Mouse (Mus musculus): ENCODE data around the gene Swi5. TPM values are rescaled to one million over a fixed set of nuclear protein-coding genes. Genes with fewer than 3 reads are reported as not detected.

Swi5 gene
- polyA plus RNA-seq, 1 experiment, result 65.3 TPM

DNA sequence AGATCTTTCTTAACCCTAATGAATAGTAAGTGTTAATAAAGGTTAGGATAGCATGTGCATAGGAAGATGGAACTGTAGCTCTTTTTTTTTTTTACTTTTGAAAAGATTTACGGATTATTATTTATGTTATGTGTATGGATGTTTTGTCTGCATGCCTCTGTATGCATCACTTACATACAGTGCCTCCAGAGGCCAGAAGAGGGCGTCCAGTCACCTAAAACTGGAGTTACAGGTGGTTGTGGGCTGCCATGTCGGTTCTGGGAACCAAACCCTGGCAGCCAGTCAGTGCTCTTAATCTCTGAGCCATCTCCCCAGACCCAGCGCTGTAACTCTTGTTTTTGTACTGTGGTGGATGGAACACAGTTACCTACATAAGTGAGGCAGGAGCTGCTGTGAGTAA lies 36.4 kb upstream of the Swi5 start:
- Histone ChIP-seq H3K4me1 (ENCODE audit: control insufficient read depth, insufficient read depth, insufficient read length, low read length) (peaks cover 7% of the 10 kb centered on the region; the same call in 1 of the 2 replicates), H3K36me3 (ENCODE audit: control insufficient read depth, insufficient read depth, low read length) (peaks cover 10% of the 10 kb centered on the region), H3K27me3 (ENCODE audit: control insufficient read depth, insufficient read depth, low read length) (no peaks in the 10 kb centered on the region), H3K4me3 (ENCODE audit: low read depth, low read length) (no peak overlapping the region), H3K27ac (ENCODE audit: insufficient read depth, low read depth, low read length) (no peak overlapping the region)
- WGBS, result 72% methylated on average over 4 of the region's 4 CpGs
- no peak for TF ChIP-seq CTCF (IDR thresholded peaks at IDR 0.05; ENCODE audit: extremely low read depth, insufficient read length, insufficient replicate concordance, low read depth, low read length)

DNA sequence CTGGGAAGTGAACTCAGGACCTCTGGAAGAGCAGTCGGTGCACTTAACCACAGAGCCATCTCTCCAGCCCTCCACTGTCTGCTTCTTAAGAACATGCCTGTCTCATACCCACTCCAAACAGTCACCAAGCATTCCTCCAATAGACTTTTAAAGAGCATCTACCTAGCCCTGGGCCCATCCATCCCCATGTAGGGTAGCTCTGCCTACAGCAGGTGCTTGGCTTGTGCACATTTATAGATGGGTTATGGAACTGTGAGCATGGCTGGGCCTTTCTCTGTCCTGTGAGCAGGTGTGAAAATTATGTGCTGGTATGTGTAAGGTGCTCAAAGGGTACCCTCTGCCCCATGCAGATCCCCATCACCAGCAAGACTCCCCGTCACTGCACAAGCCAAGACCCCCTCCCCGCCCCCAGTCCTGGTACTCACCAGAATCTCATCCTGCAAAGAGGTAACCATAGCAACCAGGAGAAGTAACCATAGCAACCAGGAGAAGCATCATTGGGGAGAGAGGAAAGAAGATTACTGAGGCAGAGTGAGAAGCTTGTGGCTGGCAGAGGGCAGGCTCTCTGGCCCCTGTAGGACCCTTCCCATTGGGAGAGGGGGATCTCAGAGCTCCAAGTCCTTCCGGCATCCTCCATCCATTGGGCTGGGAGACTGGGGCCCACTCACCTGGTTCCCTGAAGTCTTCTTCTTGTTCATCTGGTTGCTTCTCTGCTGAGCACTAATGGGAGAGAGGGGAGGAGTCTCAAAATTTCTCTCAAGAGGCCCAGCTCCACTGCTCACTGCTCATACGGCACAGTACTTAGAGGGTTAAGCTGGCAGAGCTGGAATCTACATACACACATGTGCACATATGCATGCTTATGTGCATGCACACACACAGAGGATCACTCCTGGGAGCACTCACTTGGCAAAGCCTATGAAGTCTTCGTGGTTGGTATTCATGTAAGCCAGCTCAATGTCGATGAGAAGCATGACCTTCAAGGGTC lies 35.2 kb upstream of the Swi5 start:
- Histone ChIP-seq H3K27ac (ENCODE audit: insufficient read depth, low read depth, low read length) (no peak overlapping the region), H3K4me1 (ENCODE audit: control insufficient read depth, insufficient read depth, insufficient read length, low read length) (peaks cover 7% of the 10 kb centered on the region; the same call in 1 of the 2 replicates), H3K36me3 (ENCODE audit: control insufficient read depth, insufficient read depth, low read length) (peaks cover 10% of the 10 kb centered on the region), H3K27me3 (ENCODE audit: control insufficient read depth, insufficient read depth, low read length) (no peaks in the 10 kb centered on the region), H3K4me3 (ENCODE audit: low read depth, low read length) (no peak overlapping the region)
- TF ChIP-seq POLR2A (IDR thresholded peaks at IDR 0.05; ENCODE audit: low read depth, low read length) (no peak), CTCF (IDR thresholded peaks at IDR 0.05; ENCODE audit: extremely low read depth, insufficient read length, insufficient replicate concordance, low read depth, low read length) (no peak)
- WGBS, result 86% methylated on average over 7 of the region's 7 CpGs

DNA sequence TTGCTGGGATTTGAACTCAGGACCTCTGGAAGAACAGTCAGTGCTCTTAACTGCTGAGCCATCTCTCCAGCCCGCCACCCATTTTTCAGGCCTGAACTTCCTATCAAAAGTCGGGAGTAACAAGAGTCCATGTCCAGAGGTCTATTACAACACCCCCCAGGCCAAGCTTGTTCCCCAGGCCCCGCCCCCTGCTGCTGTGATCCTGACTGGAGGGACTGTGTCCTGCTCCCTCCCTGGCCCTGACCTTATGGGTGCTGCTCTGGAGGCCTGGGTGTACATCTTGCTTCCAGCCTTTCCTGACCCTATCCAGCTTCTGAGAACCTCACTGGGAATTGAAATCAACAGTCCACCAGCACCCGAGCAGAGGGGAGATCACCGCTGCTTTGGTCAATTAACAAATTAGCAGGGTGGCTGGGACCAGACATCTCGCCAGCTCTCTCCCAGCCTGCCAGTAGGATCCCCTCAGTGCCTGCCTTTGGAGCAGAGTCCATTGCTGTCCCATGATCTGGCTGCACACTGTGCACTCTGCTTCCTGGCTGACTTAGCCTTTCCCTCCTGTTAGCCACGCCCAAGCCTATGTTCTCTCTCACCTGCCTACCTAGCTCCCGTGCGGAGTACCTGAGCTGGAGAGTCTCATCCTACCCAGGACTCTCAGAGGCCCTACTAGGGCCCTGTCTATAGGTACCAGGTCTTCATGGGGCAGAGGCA lies 33.9 kb upstream of the Swi5 start:
- Histone ChIP-seq H3K4me3 (ENCODE audit: low read depth, low read length) (no peak overlapping the region), H3K27ac (ENCODE audit: insufficient read depth, low read depth, low read length) (no peak overlapping the region; the same call in 1 of the 2 replicates), H3K36me3 (ENCODE audit: control insufficient read depth, insufficient read depth, low read length) (peaks cover 11% of the 10 kb centered on the region), H3K4me1 (ENCODE audit: control insufficient read depth, insufficient read depth, insufficient read length, low read length) (peaks cover 7% of the 10 kb centered on the region; the same call in 1 of the 2 replicates), H3K27me3 (ENCODE audit: control insufficient read depth, insufficient read depth, low read length) (no peaks in the 10 kb centered on the region)
- 51% methylated on average over 9 of the region's 9 CpGs for WGBS
- TF ChIP-seq CTCF (IDR thresholded peaks at IDR 0.05; ENCODE audit: extremely low read depth, insufficient read length, insufficient replicate concordance, low read depth, low read length) (no peak), POLR2A (IDR thresholded peaks at IDR 0.05; ENCODE audit: low read depth, low read length) (no peak)

DNA sequence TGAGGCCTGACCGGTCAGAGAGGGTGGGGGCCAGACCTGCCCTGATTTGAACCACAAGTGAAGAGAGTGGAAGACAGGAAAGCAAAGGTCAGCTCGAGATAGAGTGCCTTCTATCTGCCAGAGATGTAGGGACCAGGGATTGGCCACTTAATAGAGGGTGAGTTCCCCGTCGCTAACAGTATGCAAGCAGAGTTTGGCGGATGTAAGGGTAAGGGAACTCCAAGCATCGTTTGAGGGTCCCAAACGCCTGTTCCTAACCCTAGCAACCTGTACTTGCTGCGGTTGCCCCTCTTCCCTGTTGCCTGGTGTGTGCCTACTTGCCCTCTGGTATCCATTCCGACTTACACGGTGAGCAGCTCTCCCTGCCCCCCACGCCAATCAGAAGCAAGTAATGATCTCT lies 32.8 kb upstream of the Swi5 start:
- Histone ChIP-seq H3K36me3 (ENCODE audit: control insufficient read depth, insufficient read depth, low read length) (peaks cover 11% of the 10 kb centered on the region), H3K27ac (ENCODE audit: insufficient read depth, low read depth, low read length) (no peak overlapping the region), H3K4me3 (ENCODE audit: low read depth, low read length) (no peak overlapping the region), H3K4me1 (ENCODE audit: control insufficient read depth, insufficient read depth, insufficient read length, low read length) (peaks cover 7% of the 10 kb centered on the region; the same call in 1 of the 2 replicates), H3K27me3 (ENCODE audit: control insufficient read depth, insufficient read depth, low read length) (no peaks in the 10 kb centered on the region)
- WGBS, result 75% methylated on average over 11 of the region's 11 CpGs
- TF ChIP-seq POLR2A (IDR thresholded peaks at IDR 0.05; ENCODE audit: low read depth, low read length), result no peak

DNA sequence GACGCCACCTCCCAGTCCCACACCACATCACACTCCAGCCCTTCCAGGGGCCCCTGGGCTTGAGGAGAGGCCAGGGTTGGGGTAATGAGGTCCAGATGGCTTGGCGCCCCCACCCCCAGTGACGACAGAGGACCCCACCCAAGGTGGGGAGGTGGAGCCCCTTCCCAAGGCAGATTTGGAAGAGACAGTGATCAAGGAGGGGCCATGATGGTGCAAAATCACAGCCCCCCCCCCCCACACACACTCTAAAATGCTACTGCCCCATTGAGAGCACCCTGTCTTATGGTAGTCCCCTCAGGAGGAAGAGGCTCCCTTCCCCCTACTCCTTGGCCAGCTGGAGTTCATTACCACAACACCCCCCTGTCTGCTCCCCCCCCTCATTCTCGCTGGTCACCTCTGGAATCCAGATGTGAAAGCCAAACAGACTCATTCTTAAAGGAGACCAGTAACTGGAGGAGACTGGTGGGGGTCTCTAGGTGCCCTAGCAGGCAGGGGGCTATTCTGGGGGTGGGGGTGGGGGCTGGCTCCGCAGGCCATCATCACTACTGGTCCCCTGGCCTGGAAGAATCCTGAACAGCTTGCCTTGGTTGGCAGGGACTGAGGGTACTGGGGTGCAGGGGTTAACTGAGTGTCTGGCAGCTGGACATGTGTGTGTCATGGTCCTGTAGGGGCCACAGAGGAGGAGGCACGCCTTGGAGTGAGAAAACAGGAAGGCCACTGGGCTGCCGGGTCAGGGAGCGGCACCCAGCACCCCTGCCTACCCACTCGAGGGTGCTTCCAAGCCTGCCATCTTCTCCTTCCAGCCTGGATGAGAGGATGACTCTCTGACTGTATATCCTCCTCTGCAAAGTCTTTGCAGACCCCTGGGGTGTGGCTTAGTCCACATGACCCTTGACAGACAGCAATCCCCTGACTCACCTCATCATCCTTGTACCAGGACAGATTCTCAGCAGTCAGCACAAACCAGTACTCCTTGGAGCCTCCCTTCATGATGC lies 32.0 kb upstream of the Swi5 start:
- Histone ChIP-seq H3K27ac (ENCODE audit: insufficient read depth, low read depth, low read length) (no peak overlapping the region), H3K4me3 (ENCODE audit: low read depth, low read length) (no peak overlapping the region), H3K27me3 (ENCODE audit: control insufficient read depth, insufficient read depth, low read length) (no peaks in the 10 kb centered on the region), H3K4me1 (ENCODE audit: control insufficient read depth, insufficient read depth, insufficient read length, low read length) (peaks cover 7% of the 10 kb centered on the region; the same call in 1 of the 2 replicates), H3K36me3 (ENCODE audit: control insufficient read depth, insufficient read depth, low read length) (peaks cover 13% of the 10 kb centered on the region)
- TF ChIP-seq POLR2A (IDR thresholded peaks at IDR 0.05; ENCODE audit: low read depth, low read length), result no peak
- no peak for TF ChIP-seq CTCF (IDR thresholded peaks at IDR 0.05; ENCODE audit: extremely low read depth, insufficient read length, insufficient replicate concordance, low read depth, low read length)
- 60% methylated on average over 9 of the region's 9 CpGs for WGBS

DNA sequence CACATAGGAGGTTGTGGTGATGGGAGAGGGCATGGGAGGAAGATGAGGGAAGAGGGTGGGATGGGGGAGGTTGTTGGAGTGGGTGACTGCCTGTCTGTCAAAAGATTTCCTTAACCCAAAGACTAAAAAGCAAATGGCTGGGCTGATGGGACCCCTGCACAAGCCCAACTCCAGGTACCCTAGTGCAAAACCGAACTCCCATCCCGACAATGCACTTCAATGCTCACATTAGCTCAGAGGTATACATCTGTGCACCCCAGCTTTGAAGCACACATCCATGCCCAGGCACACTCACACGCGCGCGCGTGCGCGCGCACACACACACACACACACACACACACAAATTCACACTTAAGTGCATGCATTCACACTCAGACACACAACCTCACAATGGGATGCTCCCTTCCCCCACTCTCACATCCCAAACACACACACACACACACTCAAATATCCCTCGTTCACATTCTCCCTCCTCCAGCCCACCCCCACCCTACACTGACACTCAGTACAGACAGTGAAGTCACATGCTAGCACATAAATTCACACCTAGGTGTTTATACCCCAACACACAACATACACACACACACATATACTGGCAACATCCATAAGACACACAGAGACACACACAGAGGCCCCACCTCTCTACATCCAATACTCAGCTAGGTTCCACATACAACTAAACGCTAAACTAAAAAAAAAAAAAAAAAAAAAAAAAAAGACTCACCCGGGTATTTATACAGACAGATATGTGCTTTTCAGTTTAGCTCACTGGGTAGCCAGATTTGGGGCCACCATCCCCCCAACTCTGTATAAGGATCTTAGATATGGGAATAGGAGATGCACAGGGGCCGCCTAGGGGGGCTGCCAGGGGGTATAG lies 31.1 kb upstream of the Swi5 start:
- peak overlapping the region; percentile 24; the same call in 1 of the 2 replicates for H3K27ac ChIP-seq (ENCODE audit: insufficient read depth, low read depth, low read length)
- 80% methylated on average over 14 of the region's 14 CpGs for WGBS
- H3K4me1 ChIP-seq (ENCODE audit: control insufficient read depth, insufficient read depth, insufficient read length, low read length), result peaks cover 7% of the 10 kb centered on the region; the same call in 1 of the 2 replicates
- no peaks in the 10 kb centered on the region for H3K27me3 ChIP-seq (ENCODE audit: control insufficient read depth, insufficient read depth, low read length)
- no peak for TF ChIP-seq POLR2A (IDR thresholded peaks at IDR 0.05; ENCODE audit: low read depth, low read length)
- no peak for TF ChIP-seq CTCF (IDR thresholded peaks at IDR 0.05; ENCODE audit: extremely low read depth, insufficient read length, insufficient replicate concordance, low read depth, low read length)
- H3K4me3 ChIP-seq (ENCODE audit: low read depth, low read length), result peak overlapping the region; percentile 45; the same call in 1 of the 2 replicates
- H3K36me3 ChIP-seq (ENCODE audit: control insufficient read depth, insufficient read depth, low read length), result peaks cover 14% of the 10 kb centered on the region

Measured in small intestine, adult 2 months (tissue).